Mouse (Mus musculus): Measurements from ENCODE around the gene Zfp800.

- TF ChIP-seq POLR2A (IDR thresholded peaks at IDR 0.05; ENCODE audit: borderline replicate concordance, extremely low read depth, low read depth, low read length) (no peak), CTCF (IDR thresholded peaks at IDR 0.05; ENCODE audit: insufficient read depth, low read length) (no peak)
These were observed 54.9 kb downstream of the Zfp800 start for GRCm38 (mm10) chr6:28342863-28343262.
